ENCODE assay signal across 8 mouse cellular contexts in the genomic region with DNA sequence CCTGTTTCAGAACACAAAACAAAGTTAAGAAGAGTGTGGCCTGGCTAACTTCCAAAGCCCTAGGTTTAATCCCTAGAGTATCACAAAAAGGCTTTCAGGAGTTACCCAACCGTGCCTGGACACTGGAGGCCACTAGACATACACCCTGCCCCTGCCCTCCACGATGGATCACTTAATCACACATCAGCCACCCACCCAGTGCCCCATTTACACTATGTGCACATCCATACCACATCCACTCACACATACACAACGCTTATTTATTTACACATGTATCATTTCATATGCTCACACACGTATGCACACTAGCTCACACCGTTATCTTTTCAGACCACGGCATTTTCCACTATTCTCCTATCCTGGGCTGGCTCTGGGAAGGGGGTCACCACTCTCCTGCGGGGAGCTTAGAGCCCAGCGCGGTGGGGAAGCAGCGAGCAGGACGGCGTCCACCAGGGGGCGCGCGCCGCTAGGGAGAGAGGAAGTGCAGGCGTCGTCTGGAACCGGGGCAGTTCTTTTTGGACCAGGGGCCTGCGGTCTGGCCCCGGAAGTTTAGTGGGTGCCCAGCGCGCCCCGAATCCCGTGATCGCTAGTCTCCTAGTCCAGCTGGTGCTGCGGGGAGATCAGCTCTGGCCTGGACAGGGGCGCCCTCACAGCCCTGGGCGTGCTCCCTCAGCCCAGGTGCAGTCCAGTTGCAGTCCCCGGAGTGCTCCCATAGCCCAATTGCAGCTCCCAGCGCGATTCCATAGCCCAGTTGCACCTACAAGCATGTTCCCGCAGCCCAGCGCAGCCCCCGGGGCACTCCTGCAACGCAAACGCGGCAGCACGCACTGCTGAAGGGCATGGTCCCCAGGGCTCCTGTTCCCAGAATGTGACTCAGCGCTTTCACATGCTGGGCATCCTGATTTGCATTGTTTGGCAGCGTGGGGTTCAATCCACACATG. TPM values are rescaled to one million over a fixed set of nuclear protein-coding genes. Genes with fewer than 3 reads are reported as not detected.
DNase-seq lines count a peak whose midpoint lies in the region; ATAC-seq and TF ChIP-seq lines count a peak whose summit lies in the region.

No protein-coding gene starts in this region.

- H3K4me3 ChIP-seq in heart, embryonic 14.5 days (ENCODE audit: control insufficient read depth in 1 of 2, insufficient read depth in 1 of 2, low read depth in 1 of 2, low read length in 2 of 2), result peak overlapping the region; percentile 42 to 48
- H3K4me3 ChIP-seq in kidney, postnatal 0 days (replicated peaks; ENCODE audit: low read depth, low read length), result peak overlapping the region; percentile 37
- H3K4me3 ChIP-seq in liver, embryonic 12.5 days, result peak overlapping the region; percentile 55

- no peak for TF ChIP-seq POLR2A in brain, embryonic 14.5 days (IDR thresholded peaks at IDR 0.05; ENCODE audit: borderline replicate concordance, extremely low read depth, insufficient read depth, insufficient read length, poor library complexity, severe bottlenecking)

- H3K4me1 ChIP-seq in heart, embryonic 14.5 days (ENCODE audit: control insufficient read depth in 2 of 2, insufficient read depth in 2 of 2, low read length in 2 of 2), result peaks cover 0 to 3% of the 10 kb centered on the region in 2 experiments; a peak in 1 of 4 replicates
- H3K4me1 ChIP-seq in kidney, postnatal 0 days (replicated peaks; ENCODE audit: insufficient read depth, low read length), result 0 out of 2 replicates have a peak, but pooled peaks cover 5% of the 10 kb centered on the region
- H3K4me1 ChIP-seq in liver, embryonic 12.5 days, result peaks cover 7% of the 10 kb centered on the region

- H3K9ac ChIP-seq in heart, embryonic 14.5 days (ENCODE audit: low read length), result peak overlapping the region; percentile 70
- H3K9ac ChIP-seq in kidney, postnatal 0 days (ENCODE audit: low read depth, low read length), result peak overlapping the region; percentile 40
- H3K9ac ChIP-seq in liver, embryonic 12.5 days, result peak overlapping the region; percentile 72

- peak; percentile 93 for TF ChIP-seq CTCF in brain, embryonic 14.5 days (IDR thresholded peaks at IDR 0.05; ENCODE audit: borderline replicate concordance, extremely low read depth, insufficient read depth, insufficient read length)
- TF ChIP-seq CTCF in kidney, postnatal 0 days (IDR thresholded peaks at IDR 0.05; ENCODE audit: low read depth), result peak; percentile 99

- H3K27ac ChIP-seq in heart, embryonic 14.5 days (replicated peaks in 1 of 2; ENCODE audit: control insufficient read depth in 1 of 2, insufficient read depth in 1 of 2, low read depth in 2 of 2, low read length in 2 of 2), result no peak overlapping the region
- H3K27ac ChIP-seq in kidney, postnatal 0 days, result no peak overlapping the region
- H3K27ac ChIP-seq in liver, embryonic 12.5 days, result no peak overlapping the region; the same call in 1 of the 2 replicates

- H3K9me3 ChIP-seq in heart, embryonic 14.5 days (ENCODE audit: control insufficient read depth, low read length), result no peaks in the 10 kb centered on the region
- H3K9me3 ChIP-seq in kidney, postnatal 0 days (replicated peaks; ENCODE audit: low read length), result no peaks in the 10 kb centered on the region
- no peaks in the 10 kb centered on the region for H3K9me3 ChIP-seq in liver, embryonic 12.5 days (replicated peaks)

- H3K4me2 ChIP-seq in heart, embryonic 14.5 days (ENCODE audit: low read length), result peak overlapping the region; percentile 90
- H3K4me2 ChIP-seq in kidney, postnatal 0 days (ENCODE audit: low read length), result peak overlapping the region; percentile 94
- H3K4me2 ChIP-seq in liver, embryonic 12.5 days, result peak overlapping the region; percentile 91

- no peaks in the 10 kb centered on the region for H3K36me3 ChIP-seq in heart, embryonic 14.5 days (ENCODE audit: control insufficient read depth, insufficient read depth, low read length)
- no peaks in the 10 kb centered on the region for H3K36me3 ChIP-seq in kidney, postnatal 0 days (ENCODE audit: insufficient read depth, low read length)
- H3K36me3 ChIP-seq in liver, embryonic 12.5 days, result no peaks in the 10 kb centered on the region
- H3K36me3 ChIP-seq in splenic B cell, adult 2 months (ENCODE audit: control insufficient read depth, insufficient read depth, low read length, poor library complexity, severe bottlenecking), result no peaks in the 10 kb centered on the region

- ATAC-seq in erythroblast, adult 5-6 weeks (replicated peaks; ENCODE audit: low FRiP score, poor library complexity, severe bottlenecking), result peak; percentile 85
- peak; percentile 62; the same call in 1 of the 2 replicates for ATAC-seq in heart, embryonic 14.5 days (ENCODE audit: insufficient number of reproducible peaks, insufficient read depth, low FRiP score, low read depth)
- ATAC-seq in kidney, postnatal 0 days (replicated peaks; ENCODE audit: low FRiP score, low read depth), result peak; percentile 60
- ATAC-seq in liver, embryonic 12.5 days, result peak; percentile 78

- peak; percentile 84 for DNase-seq in CD4-positive helper T cell, adult 2 months (ENCODE audit: low read depth, low spot score)
- DNase-seq in brain, embryonic 14.5 days (ENCODE audit: low read depth), result peak; percentile 84
- DNase-seq in kidney, postnatal 0 days (ENCODE audit: low spot score), result peak; percentile 90
- DNase-seq in naive thymus-derived CD4-positive, alpha-beta T cell, adult 2 months (ENCODE audit: low read depth), result peak; percentile 90
- DNase-seq in splenic B cell, adult 2 months (ENCODE audit: low read depth, low spot score), result peak; percentile 90

- H3K27me3 ChIP-seq in heart, embryonic 14.5 days (ENCODE audit: control insufficient read depth, insufficient read depth, low read length), result peaks cover 3% of the 10 kb centered on the region; the same call in 1 of the 2 replicates
- H3K27me3 ChIP-seq in kidney, postnatal 0 days (ENCODE audit: insufficient read depth, low read length), result no peaks in the 10 kb centered on the region
- peaks cover 31% of the 10 kb centered on the region for H3K27me3 ChIP-seq in liver, embryonic 12.5 days (replicated peaks)
- no peaks in the 10 kb centered on the region for H3K27me3 ChIP-seq in splenic B cell, adult 2 months (ENCODE audit: control insufficient read depth, insufficient read depth, low read length, poor library complexity, severe bottlenecking)

- WGBS in heart, embryonic 14.5 days, result 2% methylated on average over 40 of the region's 41 CpGs
- 2% methylated on average over 41 of the region's 41 CpGs for WGBS in kidney, postnatal 0 days
- 5% methylated on average over 41 of the region's 41 CpGs for WGBS in liver, embryonic 12.5 days (ENCODE audit: insufficient replicate concordance)

RNA-seq across cellular contexts. Expression of a gene that starts 12.0 kb away (rescaled TPM):
- polyA plus RNA-seq in brain, embryonic 14.5 days (2012; rRNA removed), result 96.1 and 112 TPM in 2 replicates
- total RNA-seq in erythroblast, adult 5-6 weeks (2015; ENCODE audit: low replicate concordance), result 12.1 and 34.6 TPM in 2 replicates
- 7.8 and 14.1 TPM in 2 replicates for total RNA-seq in erythroblast, adult 5-6 weeks (2017; ENCODE audit: low replicate concordance)
- polyA plus RNA-seq in heart, embryonic 14.5 days (2014; fragmentation: Nextera tagmentation; extraction: Ambion mirVana), result 51.1 and 57.8 TPM in 2 replicates
- polyA plus RNA-seq in kidney, postnatal 0 days (2015; fragmentation: Nextera tagmentation; extraction: Ambion mirVana), result 56.5 and 59.1 TPM in 2 replicates
- 29.7 and 31.8 TPM in 2 replicates for polyA plus RNA-seq in liver, embryonic 12.5 days (2016; fragmentation: Nextera tagmentation; extraction: Ambion mirVana)

RNA-seq across cellular contexts. Expression of a gene that starts 16.2 kb away (rescaled TPM):
- polyA plus RNA-seq in brain, embryonic 14.5 days (2012; rRNA removed), result 22.2 and 29.7 TPM in 2 replicates
- total RNA-seq in erythroblast, adult 5-6 weeks (2015; ENCODE audit: low replicate concordance), result not detected in 2 replicates
- not detected in 2 replicates for total RNA-seq in erythroblast, adult 5-6 weeks (2017; ENCODE audit: low replicate concordance)
- polyA plus RNA-seq in heart, embryonic 14.5 days (2014; fragmentation: Nextera tagmentation; extraction: Ambion mirVana), result 0.07 and 0.12 TPM in 2 replicates
- 2.5 TPM in 2 replicates for polyA plus RNA-seq in kidney, postnatal 0 days (2015; fragmentation: Nextera tagmentation; extraction: Ambion mirVana)
- polyA plus RNA-seq in liver, embryonic 12.5 days (2016; fragmentation: Nextera tagmentation; extraction: Ambion mirVana), result 1.2 and 1.4 TPM in 2 replicates

RNA-seq across cellular contexts. Expression of a gene that starts 38.2 kb away (rescaled TPM):
- 0.21 and 0.37 TPM in 2 replicates for polyA plus RNA-seq in brain, embryonic 14.5 days (2012; rRNA removed)
- total RNA-seq in erythroblast, adult 5-6 weeks (2015; ENCODE audit: low replicate concordance), result not detected in 2 replicates
- not detected in 2 replicates for total RNA-seq in erythroblast, adult 5-6 weeks (2017; ENCODE audit: low replicate concordance)
- not detected in 2 replicates for polyA plus RNA-seq in heart, embryonic 14.5 days (2014; fragmentation: Nextera tagmentation; extraction: Ambion mirVana)
- 0.13 and 0.18 TPM in 2 replicates for polyA plus RNA-seq in kidney, postnatal 0 days (2015; fragmentation: Nextera tagmentation; extraction: Ambion mirVana)
- polyA plus RNA-seq in liver, embryonic 12.5 days (2016; fragmentation: Nextera tagmentation; extraction: Ambion mirVana), result not detected in 2 replicates

RNA-seq across cellular contexts. Expression of a gene that starts 45.0 kb away (rescaled TPM):
- polyA plus RNA-seq in brain, embryonic 14.5 days (2012; rRNA removed), result 68.6 and 69.3 TPM in 2 replicates
- total RNA-seq in erythroblast, adult 5-6 weeks (2015; ENCODE audit: low replicate concordance), result 7.5 and 11.7 TPM in 2 replicates
- total RNA-seq in erythroblast, adult 5-6 weeks (2017; ENCODE audit: low replicate concordance), result 8.5 and 15.1 TPM in 2 replicates
- polyA plus RNA-seq in heart, embryonic 14.5 days (2014; fragmentation: Nextera tagmentation; extraction: Ambion mirVana), result 55.5 and 57.7 TPM in 2 replicates
- polyA plus RNA-seq in kidney, postnatal 0 days (2015; fragmentation: Nextera tagmentation; extraction: Ambion mirVana), result 62.1 and 69.1 TPM in 2 replicates
- 66.4 and 66.8 TPM in 2 replicates for polyA plus RNA-seq in liver, embryonic 12.5 days (2016; fragmentation: Nextera tagmentation; extraction: Ambion mirVana)
